Mouse (Mus musculus) hindlimb bud, embryonic 11.5 days (tissue): ENCODE measurements around the gene Tradd.

Experiments
- DNase-seq: peaks from one replicate; pipeline ENCODE4 v3.0.0-alpha.2; 2012; ENCODE audit warnings: low read depth, low spot score; ENCODE audit errors: extremely low spot score

Tradd gene

GRCm38 (mm10) chr8:105275387-105275786 lies 11.0 kb upstream of the Tradd start:
- no peak for DNase-seq

- no peak for DNase-seq
These were observed 6.4 kb upstream of the Tradd start for GRCm38 (mm10) chr8:105270916-105271186.

GRCm38 (mm10) chr8:105270101-105270915 lies 5.9 kb upstream of the Tradd start:
- DNase-seq = no peak

- no peak for DNase-seq
These were observed 5.1 kb upstream of the Tradd start, which contains the start of gene Hsf4 for GRCm38 (mm10) chr8:105269461-105269947. TSS of gene Hsf4 (plus strand) at chr8:105269801.

- DNase-seq = no peak
These were observed 4.7 kb upstream of the Tradd start for GRCm38 (mm10) chr8:105269075-105269458.

GRCm38 (mm10) chr8:105268342-105269074 lies 4.1 kb upstream of the Tradd start:
- no peak for DNase-seq

- no peak for DNase-seq
These were observed 2.4 kb upstream of the Tradd start for GRCm38 (mm10) chr8:105266775-105267174.

GRCm38 (mm10) chr8:105265128-105265527 lies 719 bp upstream of the Tradd start:
- DNase-seq = no peak

- DNase-seq = no peak
These were observed 1.0 kb downstream of the Tradd start for GRCm38 (mm10) chr8:105263244-105263912.

GRCm38 (mm10) chr8:105261326-105261980 lies 3.0 kb downstream of the Tradd start:
- no peak for DNase-seq

- DNase-seq = no peak
These were observed 3.9 kb downstream of the Tradd start for GRCm38 (mm10) chr8:105260371-105261099.

- no peak for DNase-seq
These were observed 4.6 kb downstream of the Tradd start for GRCm38 (mm10) chr8:105259721-105260320.

GRCm38 (mm10) chr8:105258911-105259720 lies 5.3 kb downstream of the Tradd start:
- DNase-seq = no peak

- no peak for DNase-seq
These were observed 6.9 kb downstream of the Tradd start for GRCm38 (mm10) chr8:105257318-105258114.

GRCm38 (mm10) chr8:105254966-105255350 lies 9.5 kb downstream of the Tradd start, which contains the start of gene B3gnt9:
TSS of gene B3gnt9 (minus strand) at chr8:105255153.
- no peak for DNase-seq

- no peak for DNase-seq
These were observed 10.1 kb downstream of the Tradd start for GRCm38 (mm10) chr8:105254152-105254965.

- no peak for DNase-seq
These were observed 10.7 kb downstream of the Tradd start for GRCm38 (mm10) chr8:105253766-105254151.
